Comparison of ENCODE assay signal across 15 mouse cellular contexts in the genomic region with DNA sequence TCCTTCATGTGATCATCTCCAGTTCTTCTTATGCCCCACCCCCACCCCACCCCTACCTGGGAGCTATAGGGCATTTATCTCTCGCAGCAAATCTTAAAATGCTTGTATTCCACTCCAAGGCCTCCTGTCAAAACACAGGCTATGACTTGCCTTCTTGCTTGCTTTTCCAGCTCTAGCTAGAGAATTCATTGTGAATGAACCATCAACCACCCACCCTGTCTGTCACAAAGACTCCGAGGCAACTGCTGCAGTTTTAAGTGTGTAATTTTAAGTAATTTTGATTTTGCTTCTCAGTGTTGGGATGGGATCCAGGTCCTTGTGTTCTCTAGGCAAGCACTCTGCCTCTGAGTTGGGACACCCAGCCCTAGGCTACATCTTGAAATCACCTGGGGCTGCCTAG. TPM values are rescaled to one million over a fixed set of nuclear protein-coding genes. Genes with fewer than 3 reads are reported as not detected.
"Had no signal": no experiment of that assay in that cellular context is flagged by ENCODE, and none has a peak within 500 bp of the region (broad histone marks: within the 10 kb centered on the region; RNA-seq: fewer than 3 reads in every experiment).

No protein-coding gene starts in this region.

- DNase-seq: kidney, adult 18-20 months; kidney, postnatal 10 days; kidney, postnatal 4 days; liver, embryonic 13.5 days; liver, postnatal 0 days; lung, postnatal 14 days; right cerebral cortex, postnatal 14 days; thymus, adult 2 months; thymus, postnatal 25 days had no signal

- H3K4me1 ChIP-seq: liver, embryonic 13.5 days; midbrain, embryonic 12.5 days had no signal

- ATAC-seq: liver, postnatal 0 days had no signal

- H3K27ac ChIP-seq: layer of hippocampus, adult 2 months; liver, embryonic 13.5 days; lung, embryonic 15.5 days; midbrain, embryonic 12.5 days had no signal

- H3K36me3 ChIP-seq: liver, embryonic 13.5 days had no signal

- H3K4me3 ChIP-seq: layer of hippocampus, adult 2 months; liver, embryonic 13.5 days; lung, embryonic 15.5 days; midbrain, embryonic 12.5 days had no signal

- H3K9me3 ChIP-seq: liver, embryonic 13.5 days; lung, embryonic 15.5 days; midbrain, embryonic 12.5 days had no signal

- H3K9ac ChIP-seq: liver, embryonic 13.5 days; liver, postnatal 0 days; lung, embryonic 15.5 days; midbrain, embryonic 12.5 days had no signal

- H3K4me2 ChIP-seq: liver, embryonic 13.5 days; lung, embryonic 15.5 days; midbrain, embryonic 12.5 days had no signal

- H3K27me3 ChIP-seq: liver, embryonic 13.5 days; lung, embryonic 15.5 days; midbrain, embryonic 12.5 days had no signal

RNA-seq across cellular contexts. Expression of a gene that starts 44.0 kb away (rescaled TPM):
- total RNA-seq: megakaryocyte-erythroid progenitor cell, adult 5-6 weeks had no signal
- polyA plus RNA-seq: liver, postnatal 0 days; small intestine, adult 2 months; urinary bladder, adult 2 months had no signal
